Mouse (Mus musculus): Measurements from ENCODE around the gene Platr17. TPM values are rescaled to one million over a fixed set of nuclear protein-coding genes. Genes with fewer than 3 reads are reported as not detected.
A peak's percentile ranks its signal among the peaks of the same experiment; 100 is the strongest.

Platr17 gene
- total and polyA plus RNA-seq, 3 experiments: not detected

DNA sequence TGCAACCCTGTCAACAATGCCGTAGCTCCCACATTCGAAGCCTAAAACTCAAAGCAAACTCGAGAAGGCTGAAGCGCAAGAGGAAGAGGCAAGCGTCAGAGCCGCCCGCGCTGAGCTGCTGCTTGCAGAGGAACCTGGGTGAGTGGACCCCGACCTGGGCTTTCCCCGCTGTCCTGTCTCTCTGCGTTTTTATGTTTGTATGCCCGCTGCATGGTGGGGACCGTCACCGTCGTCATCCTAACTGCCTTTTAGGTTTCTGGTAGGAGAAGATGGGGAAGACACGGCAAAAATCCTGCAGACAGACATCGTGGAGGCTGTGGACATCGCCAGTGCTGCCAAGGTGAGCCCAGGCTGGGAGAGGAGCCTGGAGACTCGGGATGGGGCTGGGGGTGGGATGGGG lies 36.4 kb downstream of the Platr17 start:
- no peak for DNase-seq (ENCODE audit: low read depth, low spot score)
- Histone ChIP-seq H3K4me3 (ENCODE audit: control insufficient read depth in 1 of 2, insufficient read depth in 1 of 2, low read depth in 2 of 2, low read length in 2 of 2) (peak overlapping the region; percentile 73 to 77), H3K27me3 (ENCODE audit: control insufficient read depth in 1 of 2, insufficient read depth in 2 of 2, low read length in 2 of 2) (no peaks in the 10 kb centered on the region), H3K27ac (ENCODE audit: control insufficient read depth, low read depth, low read length) (no peak overlapping the region), H3K9ac (ENCODE audit: control insufficient read depth, low read depth, low read length, poor library complexity, severe bottlenecking) (peak overlapping the region; percentile 84), H3K79me2 (ENCODE audit: control insufficient read depth, insufficient read depth, low read length, poor library complexity) (peaks cover 27% of the 10 kb centered on the region), H3K4me1 (ENCODE audit: control insufficient read depth in 1 of 2, insufficient read depth in 2 of 2, low read length in 2 of 2) (peaks cover 0 to 3% of the 10 kb centered on the region in 2 experiments; a peak in 2 of 4 replicates), H3K36me3 (ENCODE audit: control insufficient read depth in 1 of 2, insufficient read depth in 2 of 2, low read length in 2 of 2) (peaks cover 0 to 2% of the 10 kb centered on the region in 2 experiments; a peak in 2 of 4 replicates), H3K9me3 (replicated peaks; ENCODE audit: insufficient read depth, low read length) (no peaks in the 10 kb centered on the region)
- TF ChIP-seq E2F4 (IDR thresholded peaks at IDR 0.05; ENCODE audit: borderline replicate concordance, low read depth, low read length): no peak
- no peak for TF ChIP-seq ZKSCAN1 (IDR thresholded peaks at IDR 0.05; ENCODE audit: low read depth, low read length)
- no peak for TF ChIP-seq MAFK (IDR thresholded peaks at IDR 0.05; ENCODE audit: borderline replicate concordance, low read depth, low read length)
- TF ChIP-seq ELF1 (IDR thresholded peaks at IDR 0.05; ENCODE audit: low read depth, low read length): no peak
- no peak for TF ChIP-seq MXI1 (IDR thresholded peaks at IDR 0.05; ENCODE audit: low read depth, low read length)

DNA sequence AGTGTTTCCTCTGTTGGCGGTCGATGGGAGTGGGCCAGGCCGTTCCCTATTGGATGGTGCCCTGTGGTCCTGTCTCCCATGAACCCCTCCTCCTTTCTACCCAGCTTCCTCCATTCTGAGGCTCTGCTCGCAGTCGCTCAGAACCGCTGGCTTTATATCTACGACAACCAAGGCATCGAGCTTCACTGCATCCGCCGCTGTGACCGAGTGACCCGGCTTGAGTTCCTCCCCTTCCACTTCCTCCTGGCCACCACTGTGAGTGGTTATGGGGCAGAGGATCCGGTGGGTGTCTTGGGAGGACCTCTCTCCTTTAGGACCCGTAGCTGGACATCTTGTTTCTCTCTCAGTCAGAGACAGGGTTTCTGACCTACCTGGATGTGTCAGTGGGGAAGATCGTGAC lies 38.5 kb downstream of the Platr17 start:
- Histone ChIP-seq H3K9me3 (replicated peaks; ENCODE audit: insufficient read depth, low read length) (no peaks in the 10 kb centered on the region), H3K27ac (ENCODE audit: control insufficient read depth, low read depth, low read length) (no peak overlapping the region), H3K4me3 (ENCODE audit: control insufficient read depth in 1 of 2, insufficient read depth in 1 of 2, low read depth in 2 of 2, low read length in 2 of 2) (no peak overlapping the region), H3K79me2 (ENCODE audit: control insufficient read depth, insufficient read depth, low read length, poor library complexity) (peaks cover 27% of the 10 kb centered on the region), H3K9ac (ENCODE audit: control insufficient read depth, low read depth, low read length, poor library complexity, severe bottlenecking) (no peak overlapping the region), H3K4me1 (ENCODE audit: control insufficient read depth in 1 of 2, insufficient read depth in 2 of 2, low read length in 2 of 2) (peaks cover 0 to 3% of the 10 kb centered on the region in 2 experiments; a peak in 2 of 4 replicates), H3K27me3 (ENCODE audit: control insufficient read depth in 1 of 2, insufficient read depth in 2 of 2, low read length in 2 of 2) (no peaks in the 10 kb centered on the region), H3K36me3 (ENCODE audit: control insufficient read depth in 1 of 2, insufficient read depth in 2 of 2, low read length in 2 of 2) (peaks cover 0 to 3% of the 10 kb centered on the region in 2 experiments; a peak in 2 of 4 replicates)
- TF ChIP-seq TCF12 (IDR thresholded peaks at IDR 0.05; ENCODE audit: low read depth, low read length): no peak
- no peak for TF ChIP-seq CHD1 (IDR thresholded peaks at IDR 0.05; ENCODE audit: low read depth, low read length)
- no peak for TF ChIP-seq NELFE (IDR thresholded peaks at IDR 0.05; ENCODE audit: low read depth, low read length)
- TF ChIP-seq BHLHE40 (IDR thresholded peaks at IDR 0.05; ENCODE audit: borderline replicate concordance, low read depth, low read length): no peak
- no peak for TF ChIP-seq POLR2AphosphoS2 (IDR thresholded peaks at IDR 0.05; ENCODE audit: low read length)
- TF ChIP-seq ZNF384 (IDR thresholded peaks at IDR 0.05; ENCODE audit: low read depth, low read length): no peak
- TF ChIP-seq EP300 (IDR thresholded peaks at IDR 0.05; ENCODE audit: low read depth in 1 of 2, low read length in 2 of 2): no peak
- TF ChIP-seq UBTF (IDR thresholded peaks at IDR 0.05; ENCODE audit: borderline replicate concordance, insufficient read depth, low read depth, low read length): no peak
- no peak for TF ChIP-seq SMC3 (IDR thresholded peaks at IDR 0.05; ENCODE audit: low read depth, low read length)
- TF ChIP-seq MAFK (IDR thresholded peaks at IDR 0.05; ENCODE audit: borderline replicate concordance, low read depth, low read length): no peak
- no peak for DNase-seq (ENCODE audit: low read depth, low spot score)
